Mouse (Mus musculus): ENCODE results near the gene Hoxc6. TPM values are rescaled to one million over a fixed set of nuclear protein-coding genes. Genes with fewer than 3 reads are reported as not detected.

Hoxc6 gene
- polyA plus RNA-seq, 1 experiment from 2014 or later, result not detected

GRCm38 (mm10) chr15:102963259-102963658 is 34.8 kb upstream of the Hoxc6 start:
- DNase-seq (ENCODE audit: low spot score), result no peak
- Histone ChIP-seq H3K9me3 (no peaks in the 10 kb centered on the region), H3K4me3 (no peak overlapping the region), H3K27me3 (ENCODE audit: insufficient read depth, poor library complexity, severe bottlenecking) (peaks cover 100% of the 10 kb centered on the region), H3K36me3 (no peaks in the 10 kb centered on the region), H3K4me1 (replicated peaks) (no peaks in the 10 kb centered on the region; the same call in 1 of the 2 replicates), H3K27ac (no peak overlapping the region)
- 2% methylated on average over 8 of the region's 8 CpGs for WGBS

GRCm38 (mm10) chr15:102963671-102964640 is 34.1 kb upstream of the Hoxc6 start:
- no peaks in the 10 kb centered on the region; the same call in 1 of the 2 replicates for H3K4me1 ChIP-seq (replicated peaks)
- H3K27me3 ChIP-seq (ENCODE audit: insufficient read depth, poor library complexity, severe bottlenecking), result peaks cover 100% of the 10 kb centered on the region
- WGBS, result 1% methylated on average over 28 of the region's 28 CpGs
- H3K27ac ChIP-seq, result no peak overlapping the region
- no peak overlapping the region for H3K4me3 ChIP-seq
- DNase-seq (ENCODE audit: low spot score), result peak; percentile 75
- H3K9me3 ChIP-seq, result no peaks in the 10 kb centered on the region
- H3K36me3 ChIP-seq, result no peaks in the 10 kb centered on the region

- 2% methylated on average over 26 of the region's 26 CpGs for WGBS
- no peak overlapping the region for H3K4me3 ChIP-seq
- H3K27ac ChIP-seq, result no peak overlapping the region
- H3K27me3 ChIP-seq (ENCODE audit: insufficient read depth, poor library complexity, severe bottlenecking), result peaks cover 100% of the 10 kb centered on the region
- no peaks in the 10 kb centered on the region for H3K9me3 ChIP-seq
- no peak for DNase-seq (ENCODE audit: low spot score)
- no peaks in the 10 kb centered on the region; the same call in 1 of the 2 replicates for H3K4me1 ChIP-seq (replicated peaks)
- no peaks in the 10 kb centered on the region for H3K36me3 ChIP-seq
Observed at GRCm38 (mm10) chr15:102965003-102965891, 32.8 kb upstream of the Hoxc6 start.

- H3K27ac ChIP-seq, result no peak overlapping the region
- WGBS, result 3% methylated on average over 30 of the region's 30 CpGs
- H3K27me3 ChIP-seq (ENCODE audit: insufficient read depth, poor library complexity, severe bottlenecking), result peaks cover 100% of the 10 kb centered on the region
- H3K4me3 ChIP-seq, result peak overlapping the region; percentile 31
- H3K4me1 ChIP-seq (replicated peaks), result no peaks in the 10 kb centered on the region; the same call in 1 of the 2 replicates
- DNase-seq (ENCODE audit: low spot score), result peak; percentile 86
- no peaks in the 10 kb centered on the region for H3K36me3 ChIP-seq
- no peaks in the 10 kb centered on the region for H3K9me3 ChIP-seq
Observed at GRCm38 (mm10) chr15:102965892-102966775, 31.9 kb upstream of the Hoxc6 start.

- H3K9me3 ChIP-seq, result no peaks in the 10 kb centered on the region
- WGBS, result 4% methylated on average over 27 of the region's 27 CpGs
- H3K4me3 ChIP-seq, result peak within 1 kb of the TSS; percentile 31
- peaks cover 100% of the 10 kb centered on the region for H3K27me3 ChIP-seq (ENCODE audit: insufficient read depth, poor library complexity, severe bottlenecking)
- no peaks in the 10 kb centered on the region for H3K36me3 ChIP-seq
- no peaks in the 10 kb centered on the region; the same call in 1 of the 2 replicates for H3K4me1 ChIP-seq (replicated peaks)
- no peak for DNase-seq (ENCODE audit: low spot score)
- no peak within 1 kb of the TSS for H3K27ac ChIP-seq
Observed at GRCm38 (mm10) chr15:102966776-102967311, 31.2 kb upstream of the Hoxc6 start, which contains the start of gene Hoxc10. Gene Hoxc10 (plus strand): TSS chr15:102966796.

GRCm38 (mm10) chr15:102967312-102967510 is 30.8 kb upstream of the Hoxc6 start, which contains the start of gene Hoxc5:
Gene Hoxc5 (plus strand): TSS chr15:102967443.
- no peaks in the 10 kb centered on the region for H3K36me3 ChIP-seq
- DNase-seq (ENCODE audit: low spot score), result no peak
- peaks cover 100% of the 10 kb centered on the region for H3K27me3 ChIP-seq (ENCODE audit: insufficient read depth, poor library complexity, severe bottlenecking)
- H3K4me3 ChIP-seq, result peak within 1 kb of the TSS; percentile 31
- 2% methylated on average over 12 of the region's 12 CpGs for WGBS
- H3K9me3 ChIP-seq, result no peaks in the 10 kb centered on the region
- no peaks in the 10 kb centered on the region; the same call in 1 of the 2 replicates for H3K4me1 ChIP-seq (replicated peaks)
- no peak within 1 kb of the TSS for H3K27ac ChIP-seq

GRCm38 (mm10) chr15:102967511-102968397 is 30.3 kb upstream of the Hoxc6 start:
- H3K4me3 ChIP-seq, result no peak overlapping the region
- 2% methylated on average over 34 of the region's 34 CpGs for WGBS
- no peak for DNase-seq (ENCODE audit: low spot score)
- no peaks in the 10 kb centered on the region for H3K36me3 ChIP-seq
- H3K27ac ChIP-seq, result no peak overlapping the region
- H3K27me3 ChIP-seq (ENCODE audit: insufficient read depth, poor library complexity, severe bottlenecking), result peaks cover 100% of the 10 kb centered on the region
- H3K4me1 ChIP-seq (replicated peaks), result no peaks in the 10 kb centered on the region; the same call in 1 of the 2 replicates
- H3K9me3 ChIP-seq, result no peaks in the 10 kb centered on the region

GRCm38 (mm10) chr15:102969296-102969695 is 28.8 kb upstream of the Hoxc6 start:
- Histone ChIP-seq H3K36me3 (no peaks in the 10 kb centered on the region), H3K4me3 (no peak overlapping the region), H3K27ac (no peak overlapping the region), H3K4me1 (replicated peaks) (no peaks in the 10 kb centered on the region; the same call in 1 of the 2 replicates), H3K9me3 (no peaks in the 10 kb centered on the region), H3K27me3 (ENCODE audit: insufficient read depth, poor library complexity, severe bottlenecking) (peaks cover 100% of the 10 kb centered on the region)
- WGBS, result 44% methylated on average over 1 of the region's 1 CpGs
- no peak for DNase-seq (ENCODE audit: low spot score)

- WGBS, result under 1% methylated on average over 12 of the region's 12 CpGs
- no peak overlapping the region for H3K4me3 ChIP-seq
Observed at GRCm38 (mm10) chr15:102970740-102971139, 27.3 kb upstream of the Hoxc6 start.

GRCm38 (mm10) chr15:102972254-102972653 is 25.8 kb upstream of the Hoxc6 start:
- H3K27me3 ChIP-seq (ENCODE audit: insufficient read depth, poor library complexity, severe bottlenecking), result peaks cover 100% of the 10 kb centered on the region
- no peak overlapping the region for H3K27ac ChIP-seq
- no peak overlapping the region for H3K4me3 ChIP-seq
- no peaks in the 10 kb centered on the region for H3K9me3 ChIP-seq
- no peak for DNase-seq (ENCODE audit: low spot score)
- H3K4me1 ChIP-seq (replicated peaks), result no peaks in the 10 kb centered on the region
- H3K36me3 ChIP-seq, result no peaks in the 10 kb centered on the region
- 1% methylated on average over 21 of the region's 21 CpGs for WGBS

More at GRCm38 (mm10) chr15:102970740-102971139, 27.3 kb upstream of the Hoxc6 start:
- Histone ChIP-seq H3K36me3 (no peaks in the 10 kb centered on the region), H3K9me3 (no peaks in the 10 kb centered on the region), H3K27me3 (ENCODE audit: insufficient read depth, poor library complexity, severe bottlenecking) (peaks cover 100% of the 10 kb centered on the region), H3K27ac (no peak overlapping the region), H3K4me1 (replicated peaks) (no peaks in the 10 kb centered on the region; the same call in 1 of the 2 replicates)
- no peak for DNase-seq (ENCODE audit: low spot score)

GRCm38 (mm10) chr15:102972753-102973152 is 25.3 kb upstream of the Hoxc6 start:
- Histone ChIP-seq H3K36me3 (no peaks in the 10 kb centered on the region), H3K4me1 (replicated peaks) (no peaks in the 10 kb centered on the region), H3K9me3 (no peaks in the 10 kb centered on the region), H3K27me3 (ENCODE audit: insufficient read depth, poor library complexity, severe bottlenecking) (peaks cover 100% of the 10 kb centered on the region), H3K4me3 (no peak overlapping the region), H3K27ac (no peak overlapping the region)
- 4% methylated on average over 6 of the region's 6 CpGs for WGBS
- DNase-seq (ENCODE audit: low spot score), result no peak

All from hindbrain, embryonic 10.5 days (tissue).